18 mouse cellular contexts compared by ENCODE assay signal in the genomic region with DNA sequence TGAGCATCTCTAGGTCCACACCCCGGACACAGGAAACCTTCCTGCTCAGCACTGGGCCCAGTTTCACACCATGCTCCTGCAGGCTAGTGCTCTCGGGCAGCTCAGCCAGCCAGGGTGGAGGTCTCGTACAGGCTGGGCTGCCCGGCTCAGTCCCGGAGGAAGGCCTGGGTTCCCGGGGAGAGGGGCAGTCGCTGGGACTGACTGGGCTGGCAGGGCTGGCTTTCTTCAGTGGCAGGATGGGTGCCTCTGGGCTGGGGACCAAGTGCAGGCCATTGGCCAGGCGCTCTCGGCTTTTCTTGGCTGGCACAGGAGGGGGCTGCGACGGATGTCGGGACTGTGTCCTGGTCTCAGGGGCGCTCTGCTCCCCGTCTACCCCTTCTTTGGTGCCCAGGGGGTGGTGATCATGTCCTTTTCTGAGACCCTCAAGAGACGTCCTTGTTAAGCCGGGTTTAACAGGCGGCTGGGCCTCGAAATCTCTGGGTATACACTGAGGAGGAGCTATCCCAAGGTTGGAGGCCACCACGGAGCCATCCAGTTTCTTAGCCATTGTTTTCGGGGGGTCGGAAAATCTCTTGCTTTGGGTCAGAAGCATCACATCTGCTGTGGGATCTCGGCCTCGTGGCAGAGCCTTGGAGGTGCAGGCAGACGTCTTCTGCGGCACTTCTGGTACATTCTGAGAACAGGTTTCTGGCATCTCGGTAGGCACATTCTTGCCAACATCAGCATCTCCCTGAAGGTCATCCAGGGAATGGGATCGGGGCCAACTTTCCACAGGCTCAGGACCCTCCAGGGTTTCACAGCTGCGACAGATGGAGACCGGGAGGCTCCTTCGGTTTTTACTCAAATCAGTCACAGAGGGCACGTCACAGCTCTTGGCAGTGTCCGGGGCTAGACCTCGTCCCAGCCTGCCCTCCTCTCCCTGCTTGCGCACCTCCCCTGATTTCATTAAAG.
A peak's percentile ranks its signal among the peaks of the same experiment; 100 is the strongest.
DNase-seq lines count a peak whose midpoint lies in the region; ATAC-seq lines count a peak whose summit lies in the region.
"Had no signal": no experiment of that assay in that cellular context is flagged by ENCODE, and none has a peak within 500 bp of the region (broad histone marks: within the 10 kb centered on the region; RNA-seq: fewer than 3 reads in every experiment).

No protein-coding gene starts in this region.

- H3K27me3 ChIP-seq in kidney, embryonic 16.5 days (ENCODE audit: insufficient read depth, low read length): no peaks in the 10 kb centered on the region
- no peaks in the 10 kb centered on the region for H3K27me3 ChIP-seq in kidney, embryonic 14.5 days (ENCODE audit: control insufficient read depth, insufficient read depth, low read length)
- no peaks in the 10 kb centered on the region for H3K27me3 ChIP-seq in limb, embryonic 15.5 days
- no peaks in the 10 kb centered on the region for H3K27me3 ChIP-seq in liver, embryonic 12.5 days (replicated peaks)
- H3K27me3 ChIP-seq: CH12.LX; embryonic facial prominence, embryonic 15.5 days; neural tube, embryonic 13.5 days had no signal

- H3K9ac ChIP-seq in kidney, embryonic 16.5 days (replicated peaks; ENCODE audit: low read length): no peak overlapping the region
- H3K9ac ChIP-seq in kidney, embryonic 14.5 days (ENCODE audit: low read depth, low read length): no peak overlapping the region
- H3K9ac ChIP-seq in limb, embryonic 15.5 days: no peak overlapping the region
- H3K9ac ChIP-seq in liver, embryonic 12.5 days: no peak overlapping the region
- H3K9ac ChIP-seq: embryonic facial prominence, embryonic 15.5 days; liver, embryonic 14.5 days; neural tube, embryonic 13.5 days had no signal

- DNase-seq in cerebellum, postnatal 10 days: peak; percentile 72 to 80
- no peak for DNase-seq in cerebellum, adult 18-20 months
- peak; percentile 94 for DNase-seq in heart, adult 11 months
- no peak for DNase-seq in heart, adult 8-10 months (ENCODE audit: low spot score)
- DNase-seq: layer of hippocampus, postnatal 36 days; right cerebral cortex, postnatal 14 days; thymus, postnatal 36 days had no signal

- no peaks in the 10 kb centered on the region for H3K9me3 ChIP-seq in kidney, embryonic 16.5 days (ENCODE audit: low read length)
- no peaks in the 10 kb centered on the region for H3K9me3 ChIP-seq in kidney, embryonic 14.5 days (ENCODE audit: control insufficient read depth, low read length)
- H3K9me3 ChIP-seq in limb, embryonic 15.5 days: no peaks in the 10 kb centered on the region
- H3K9me3 ChIP-seq in liver, embryonic 12.5 days (replicated peaks): no peaks in the 10 kb centered on the region
- H3K9me3 ChIP-seq: embryonic facial prominence, embryonic 15.5 days; forebrain, embryonic 10.5 days; neural tube, embryonic 13.5 days had no signal

- H3K27ac ChIP-seq in kidney, embryonic 16.5 days (ENCODE audit: low read length): no peak overlapping the region
- no peak overlapping the region for H3K27ac ChIP-seq in kidney, embryonic 14.5 days (ENCODE audit: low read depth, low read length)
- no peak overlapping the region for H3K27ac ChIP-seq in limb, embryonic 15.5 days
- H3K27ac ChIP-seq in liver, embryonic 12.5 days: no peak overlapping the region
- H3K27ac ChIP-seq: embryonic facial prominence, embryonic 15.5 days; forebrain, embryonic 10.5 days; kidney, postnatal 0 days; liver, embryonic 14.5 days; neural tube, embryonic 13.5 days had no signal

- no peak overlapping the region for H3K4me3 ChIP-seq in kidney, embryonic 16.5 days (ENCODE audit: low read length)
- no peak overlapping the region for H3K4me3 ChIP-seq in kidney, embryonic 14.5 days (ENCODE audit: low read length)
- H3K4me3 ChIP-seq in limb, embryonic 15.5 days: no peak overlapping the region
- no peak overlapping the region for H3K4me3 ChIP-seq in liver, embryonic 12.5 days
- H3K4me3 ChIP-seq: embryonic facial prominence, embryonic 15.5 days; forebrain, embryonic 10.5 days; neural tube, embryonic 13.5 days had no signal

- WGBS in kidney, embryonic 16.5 days: 93% methylated on average over 34 of the region's 34 CpGs
- WGBS in kidney, embryonic 14.5 days: 94% methylated on average over 34 of the region's 34 CpGs
- 85% methylated on average over 34 of the region's 34 CpGs for WGBS in limb, embryonic 15.5 days
- 84% methylated on average over 34 of the region's 34 CpGs for WGBS in liver, embryonic 12.5 days (ENCODE audit: insufficient replicate concordance)

- H3K36me3 ChIP-seq in kidney, embryonic 16.5 days (ENCODE audit: insufficient read depth, low read length): peaks cover 54% of the 10 kb centered on the region
- H3K36me3 ChIP-seq in kidney, embryonic 14.5 days (ENCODE audit: control insufficient read depth, insufficient read depth, low read length): peaks cover 61% of the 10 kb centered on the region
- peaks cover 83% of the 10 kb centered on the region for H3K36me3 ChIP-seq in limb, embryonic 15.5 days
- peaks cover 17% of the 10 kb centered on the region for H3K36me3 ChIP-seq in liver, embryonic 12.5 days

- ATAC-seq in kidney, embryonic 16.5 days (ENCODE audit: low FRiP score, low TSS enrichment): peak; percentile 19; the same call in 1 of the 2 replicates
- ATAC-seq in kidney, embryonic 14.5 days (ENCODE audit: low FRiP score, low TSS enrichment): no peak
- ATAC-seq in limb, embryonic 15.5 days (ENCODE audit: insufficient number of reproducible peaks, low FRiP score, low TSS enrichment, low read depth): peak; percentile 52; the same call in 1 of the 2 replicates
- no peak for ATAC-seq in liver, embryonic 12.5 days
- ATAC-seq: intestine, embryonic 16.5 days had no signal

- no peak overlapping the region for H3K4me2 ChIP-seq in kidney, embryonic 16.5 days (replicated peaks; ENCODE audit: low read depth, low read length)
- H3K4me2 ChIP-seq in kidney, embryonic 14.5 days (replicated peaks; ENCODE audit: low read depth, low read length): no peak overlapping the region
- H3K4me2 ChIP-seq in limb, embryonic 15.5 days: no peak overlapping the region
- no peak overlapping the region for H3K4me2 ChIP-seq in liver, embryonic 12.5 days
- H3K4me2 ChIP-seq: embryonic facial prominence, embryonic 15.5 days; neural tube, embryonic 13.5 days had no signal

- H3K4me1 ChIP-seq in kidney, embryonic 16.5 days (ENCODE audit: insufficient read depth, low read length): no peaks in the 10 kb centered on the region
- H3K4me1 ChIP-seq in kidney, embryonic 14.5 days (ENCODE audit: control insufficient read depth, insufficient read depth, low read length): no peaks in the 10 kb centered on the region
- H3K4me1 ChIP-seq in limb, embryonic 15.5 days: 0 out of 2 replicates have a peak, but pooled peaks cover 3% of the 10 kb centered on the region
- H3K4me1 ChIP-seq in liver, embryonic 12.5 days: no peaks in the 10 kb centered on the region
- H3K4me1 ChIP-seq: embryonic facial prominence, embryonic 15.5 days; forebrain, embryonic 10.5 days; neural tube, embryonic 13.5 days had no signal

Comparison
In these comparisons a context has a peak if more than half of its experiments do, and no peak if none do; other contexts are left out.
1. DNase-seq: peak in cerebellum, postnatal 10 days (2 of 2) and heart, adult 11 months (single experiment); none in cerebellum, adult 18-20 months (0 of 2) and heart, adult 8-10 months (single experiment).
2. ATAC-seq: peak in kidney, embryonic 16.5 days (single experiment) and limb, embryonic 15.5 days (single experiment); none in kidney, embryonic 14.5 days (single experiment) and liver, embryonic 12.5 days (single experiment).